Mouse (Mus musculus) megakaryocyte, embryonic 14.5 days (primary cell): Measurements from ENCODE around the gene Gm48551.

Experiments
- FLI1 ChIP-seq: IDR thresholded peaks from 2 replicates; pipeline ENCODE4 v1.6.1; 2012; ENCODE audit warnings: low read length, inconsistent platforms, mixed read lengths
- GATA1 ChIP-seq: IDR thresholded peaks from 3 replicates; pipeline ENCODE4 v1.6.1; 2012; ENCODE audit warnings: mixed read lengths, low read length, inconsistent platforms, borderline replicate concordance

GRCm38 (mm10) chr10:81430831-81431525 lies 46.7 kb downstream of the Gm48551 start:
- TF ChIP-seq FLI1 (no peak), GATA1 (no peak)
